Mouse (Mus musculus) cerebellum, adult 2 months (tissue): ENCODE measurements around the gene Nbea.

Source experiments
- CTCF ChIP-seq: fragments of 200-500 bp; IDR thresholded peaks from 2 replicates; pipeline ENCODE4 v1.5.1; 2011; ENCODE audit warnings: low read depth, mild to moderate bottlenecking, control low read depth, low read length, moderate library complexity, borderline replicate concordance; ENCODE audit not compliant: insufficient read depth
- POLR2A ChIP-seq: fragments of 200-500 bp; IDR thresholded peaks from 2 replicates; pipeline ENCODE4 v1.6.1; 2011; ENCODE audit warnings: low read length, control low read depth, borderline replicate concordance; ENCODE audit not compliant: insufficient read depth

- no peak for TF ChIP-seq CTCF
- no peak for TF ChIP-seq POLR2A
Observed at GRCm38 (mm10) chr3:55889227-55889626, 294.3 kb downstream of the Nbea start.
